Mouse (Mus musculus): ENCODE results near the gene Zscan22. TPM values are rescaled to one million over a fixed set of nuclear protein-coding genes. Genes with fewer than 3 reads are reported as not detected.
"Not testable (repeated sequence)": the region's sequence is repeated elsewhere in the genome, so short reads cannot be mapped to it uniquely, and the experiment has no call there.

The Zscan22 gene
- total RNA-seq (2021), result 10 to 100 TPM; 11.2 to 12.3 TPM

- peak; percentile 93 to 96 for DNase-seq (ENCODE audit: extremely low spot score in 1 of 2, low spot score in 2 of 2)
- intact Hi-C loops (cut with DNase I), result no loop called here
These were observed at the start of gene Zscan22 for GRCm38 (mm10) chr7:12897655-12898410. Gene Zscan22 (plus strand): TSS chr7:12897815.

- intact Hi-C loops (cut with DNase I), result no loop called here
These were observed 23.3 kb upstream of the Zscan22 start for GRCm38 (mm10) chr7:12874301-12874700.

DNA sequence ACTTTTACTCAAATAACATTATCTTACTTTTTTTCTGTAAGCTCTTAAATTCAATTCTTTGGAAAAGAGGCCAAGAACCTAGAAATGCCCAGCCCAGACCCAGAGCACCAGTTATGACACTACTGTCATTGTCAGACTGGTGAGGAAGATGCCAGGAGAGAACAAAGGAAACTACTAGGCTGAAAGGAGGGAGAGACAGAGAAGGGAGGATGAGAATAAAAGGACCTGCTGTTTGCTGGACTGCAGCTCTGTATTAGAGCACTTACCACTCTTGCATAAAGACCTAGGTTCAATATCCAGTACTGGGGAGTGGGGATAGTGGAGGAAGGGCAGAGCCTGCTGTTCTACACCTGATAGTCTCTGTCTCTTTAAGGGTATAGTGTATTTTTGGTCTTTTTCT is 17.6 kb upstream of the Zscan22 start:
- no peak for DNase-seq (ENCODE audit: extremely low spot score in 1 of 2, low spot score in 2 of 2)
- intact Hi-C loops (cut with DNase I), result no loop called here

More at GRCm38 (mm10) chr7:12874301-12874700, 23.3 kb upstream of the Zscan22 start:
- no peak for DNase-seq (ENCODE audit: extremely low spot score in 1 of 2, low spot score in 2 of 2)

- DNase-seq (ENCODE audit: extremely low spot score in 1 of 2, low spot score in 2 of 2); intact Hi-C loops (cut with DNase I): not testable (repeated sequence)
These were observed 17.1 kb upstream of the Zscan22 start for GRCm38 (mm10) chr7:12880497-12880896.

DNA sequence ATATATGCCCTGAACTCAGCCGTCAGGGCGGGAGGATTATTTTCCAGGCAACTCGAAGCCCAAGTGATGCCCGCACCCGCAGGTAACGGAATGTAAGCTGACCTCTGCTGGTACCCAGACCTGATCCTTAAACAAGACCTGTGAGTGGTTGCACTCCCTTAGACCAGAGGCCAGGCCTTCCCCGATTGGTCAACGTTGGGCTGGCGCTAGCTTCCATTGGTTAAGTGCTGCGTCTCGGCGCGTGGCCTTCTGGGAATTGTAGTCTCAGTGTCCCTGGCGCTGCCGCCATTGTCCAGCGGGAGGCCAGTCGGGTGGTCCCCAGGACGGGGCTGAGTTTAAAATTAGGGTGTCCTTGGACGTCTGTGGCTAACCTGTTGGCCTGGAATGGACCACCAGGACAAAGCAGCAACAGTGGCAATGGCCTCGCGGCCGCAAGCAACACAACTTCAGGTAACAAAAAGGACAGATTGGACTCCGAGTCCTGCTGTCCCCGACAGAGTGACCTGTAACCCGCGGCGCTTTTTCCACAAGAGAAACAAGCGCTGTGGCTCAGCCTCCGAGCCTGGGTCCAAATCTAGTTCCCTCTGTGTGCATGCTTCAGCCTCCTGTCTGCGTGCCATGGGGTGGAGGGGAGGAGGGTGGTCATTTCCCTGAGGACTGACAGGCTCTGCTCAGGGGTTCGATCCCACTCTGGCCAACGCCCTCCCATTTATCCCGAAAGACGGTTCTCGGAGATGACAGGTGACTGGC is 16.5 kb upstream of the Zscan22 start, which contains the start of gene Zfp128:
Gene Zfp128, plus strand, starts transcription at position 267 of the 750 bp plus-strand sequence.
- peak; percentile 96 to 97 for DNase-seq (ENCODE audit: extremely low spot score in 1 of 2, low spot score in 2 of 2)
- intact Hi-C loops (cut with DNase I), result no loop called here

- no peak for DNase-seq (ENCODE audit: extremely low spot score in 1 of 2, low spot score in 2 of 2)
- intact Hi-C loops (cut with DNase I), result no loop called here
These were observed 10.9 kb upstream of the Zscan22 start for GRCm38 (mm10) chr7:12886563-12887266.

DNA sequence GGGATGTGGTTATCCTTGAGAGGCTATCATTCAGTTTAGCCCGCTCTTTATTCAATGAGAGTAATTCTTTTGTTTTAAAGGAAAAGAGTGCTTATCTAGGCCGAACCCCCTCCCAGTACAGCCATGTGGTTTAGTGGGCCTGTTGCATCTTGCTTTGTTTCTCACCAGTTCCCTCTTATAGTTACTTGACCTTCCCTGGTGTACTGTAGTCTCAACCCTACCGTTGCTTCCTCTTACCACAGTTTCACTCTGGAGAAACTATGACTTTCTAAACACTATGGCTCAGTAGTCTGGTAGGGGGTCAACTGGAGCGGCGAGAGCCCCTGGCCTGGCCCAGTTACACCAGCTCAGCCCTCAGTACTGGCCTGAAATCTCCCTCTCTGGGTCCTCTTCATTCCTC is 10.0 kb upstream of the Zscan22 start:
- intact Hi-C loops (cut with DNase I), result no loop called here
- no peak for DNase-seq (ENCODE audit: extremely low spot score in 1 of 2, low spot score in 2 of 2)

- intact Hi-C loops (cut with DNase I), result no loop called here
These were observed 6.7 kb upstream of the Zscan22 start for GRCm38 (mm10) chr7:12890928-12891327.

DNA sequence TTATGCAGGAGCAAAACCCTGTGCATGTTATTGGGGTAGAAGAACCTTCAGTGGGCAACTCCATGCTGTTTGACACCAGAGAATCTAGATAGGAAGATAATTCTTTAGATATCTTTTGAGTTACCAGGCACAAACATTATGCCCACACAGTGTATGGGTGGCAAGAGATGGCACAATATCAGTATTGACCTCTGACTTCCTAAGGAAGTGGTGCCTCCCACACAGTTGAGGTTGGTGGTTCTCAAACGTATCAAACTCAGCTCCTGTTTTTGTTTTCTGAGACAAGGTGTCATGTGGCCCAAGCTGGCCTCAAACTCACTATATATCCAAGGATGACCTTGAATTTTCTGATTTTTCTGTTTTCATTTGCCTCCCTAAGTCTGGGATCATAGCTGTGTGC is 6.3 kb upstream of the Zscan22 start:
- no peak for DNase-seq (ENCODE audit: extremely low spot score in 1 of 2, low spot score in 2 of 2)
- intact Hi-C loops (cut with DNase I), result no loop called here

More at GRCm38 (mm10) chr7:12890928-12891327, 6.7 kb upstream of the Zscan22 start:
- no peak for DNase-seq (ENCODE audit: extremely low spot score in 1 of 2, low spot score in 2 of 2)

DNA sequence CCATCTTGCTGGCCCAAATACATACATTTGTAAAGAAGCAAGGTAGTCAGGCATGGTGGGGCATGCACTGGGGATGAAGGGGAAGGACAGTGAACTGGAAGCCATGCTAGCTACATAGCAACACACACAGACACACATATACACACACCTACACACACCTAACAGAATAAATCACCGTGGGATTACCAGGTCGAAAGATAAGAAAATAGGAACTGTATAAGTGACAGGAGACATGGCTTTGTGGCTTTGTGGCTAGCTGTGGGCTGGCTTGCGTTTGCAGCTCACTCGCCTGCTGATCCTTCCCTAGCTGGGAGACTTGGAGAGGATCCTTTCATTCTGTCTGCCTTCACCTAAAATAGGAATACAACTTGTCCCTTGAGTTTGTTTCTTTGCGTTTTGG is 3.9 kb downstream of the Zscan22 start:
- no peak for DNase-seq (ENCODE audit: extremely low spot score in 1 of 2, low spot score in 2 of 2)
- intact Hi-C loops (cut with DNase I), result no loop called here

- no peak for DNase-seq (ENCODE audit: extremely low spot score in 1 of 2, low spot score in 2 of 2)
- intact Hi-C loops (cut with DNase I), result no loop called here
These were observed 6.0 kb downstream of the Zscan22 start for GRCm38 (mm10) chr7:12903623-12904022.

DNA sequence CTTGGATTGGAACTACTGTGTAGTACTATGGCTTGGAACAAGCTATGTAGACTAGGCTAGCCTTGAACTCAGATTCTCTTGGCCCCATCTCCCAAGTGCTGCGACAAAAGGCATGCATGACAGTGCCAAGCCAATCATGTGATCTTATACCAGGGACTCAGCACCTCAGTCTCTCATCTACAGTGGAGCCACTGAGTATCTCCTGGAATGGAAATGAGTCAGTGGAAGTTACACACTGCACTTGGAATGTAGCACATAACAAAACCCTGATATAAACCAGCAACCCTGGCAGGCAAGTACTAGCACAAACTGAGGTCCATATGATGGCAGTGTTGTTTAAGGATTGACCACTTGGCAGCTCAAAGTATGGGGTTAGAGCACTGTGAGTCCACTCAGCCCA is 7.5 kb downstream of the Zscan22 start:
- intact Hi-C loops (cut with DNase I), result no loop called here
- DNase-seq (ENCODE audit: extremely low spot score in 1 of 2, low spot score in 2 of 2), result no peak

- intact Hi-C loops (cut with DNase I), result no loop called here
- peak; percentile 55 to 79 for DNase-seq (ENCODE audit: extremely low spot score in 1 of 2, low spot score in 2 of 2)
These were observed 11.9 kb downstream of the Zscan22 start for GRCm38 (mm10) chr7:12909498-12909962.

DNA sequence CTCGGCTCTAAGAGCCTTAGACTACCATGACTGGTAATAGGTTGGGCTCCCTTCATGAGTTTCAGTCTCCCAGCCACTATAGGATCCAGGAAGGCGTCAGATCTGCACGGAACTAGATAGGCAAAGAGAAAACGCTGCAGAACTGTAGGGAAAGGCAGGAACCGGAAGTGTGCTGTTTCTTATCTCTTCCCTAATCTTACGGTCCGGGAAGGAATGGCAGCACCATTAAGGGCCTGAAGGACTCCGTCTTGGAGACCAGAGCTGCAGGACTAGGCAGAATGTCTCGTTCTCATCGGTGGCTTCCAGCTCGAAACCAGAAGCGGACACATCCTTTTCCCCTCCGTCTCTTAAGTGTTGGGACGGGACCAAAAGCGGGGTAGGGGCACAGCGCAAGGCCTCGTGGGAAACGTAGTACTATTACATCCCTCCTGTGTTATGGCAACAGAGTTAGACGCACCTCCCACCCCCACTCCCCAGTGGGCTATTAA is 12.6 kb downstream of the Zscan22 start:
- intact Hi-C loops (cut with DNase I), result loop anchor here (5.0 to 10.0 kb wide), 2 partner anchors 55 to 97 kb away; partner anchors contain the start of gene Zfp324
- peak; percentile 54 to 68 for DNase-seq (ENCODE audit: extremely low spot score in 1 of 2, low spot score in 2 of 2)

DNA sequence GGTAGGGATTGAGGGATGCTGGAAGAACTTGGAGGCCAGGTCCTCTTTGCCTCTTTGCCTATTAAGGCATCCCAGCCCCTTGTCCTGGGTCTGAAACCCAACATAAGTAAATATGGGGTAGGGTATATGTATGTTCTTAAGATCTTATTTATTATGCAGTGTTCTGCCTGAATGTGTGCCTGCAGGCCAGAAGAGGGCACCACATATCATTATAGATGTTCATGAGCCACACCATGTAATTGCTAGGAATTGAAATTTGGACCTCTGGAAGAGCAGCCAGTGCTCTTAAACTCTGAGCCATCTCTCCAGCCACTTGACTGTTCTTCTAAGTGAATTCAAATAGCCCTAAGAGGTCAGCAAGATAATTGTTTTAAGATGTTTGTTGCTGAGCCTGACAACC is 15.9 kb downstream of the Zscan22 start:
- intact Hi-C loops (cut with DNase I), result loop anchor here (5.0 to 10.0 kb wide), 2 partner anchors 51 to 94 kb away; partner anchors contain the start of gene Zfp324
- no peak for DNase-seq (ENCODE audit: extremely low spot score in 1 of 2, low spot score in 2 of 2)

DNA sequence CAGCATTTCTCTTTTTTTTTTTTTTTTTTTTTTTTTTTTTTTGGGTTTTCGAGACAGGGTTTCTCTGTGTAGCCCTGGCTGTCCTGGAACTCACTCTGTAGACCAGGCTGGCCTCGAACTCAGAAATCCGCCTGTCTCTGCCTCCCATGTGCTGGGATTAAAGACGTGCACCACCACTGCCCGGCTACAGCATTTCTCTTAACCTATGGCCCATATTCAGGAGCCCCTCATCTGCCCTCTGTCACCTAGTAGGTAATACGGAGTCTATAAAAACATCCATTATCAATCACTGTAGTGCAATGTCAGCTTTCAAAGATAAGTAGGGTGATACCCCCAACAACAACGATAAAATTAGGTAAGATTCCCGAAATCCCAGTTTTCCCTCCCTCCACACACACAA is 22.9 kb downstream of the Zscan22 start:
- intact Hi-C loops (cut with DNase I); DNase-seq (ENCODE audit: extremely low spot score in 1 of 2, low spot score in 2 of 2): not testable (repeated sequence)

GRCm38 (mm10) chr7:12921318-12921704 is 23.7 kb downstream of the Zscan22 start:
- intact Hi-C loops (cut with DNase I), result no loop called here
- DNase-seq (ENCODE audit: extremely low spot score in 1 of 2, low spot score in 2 of 2), result no peak

DNA sequence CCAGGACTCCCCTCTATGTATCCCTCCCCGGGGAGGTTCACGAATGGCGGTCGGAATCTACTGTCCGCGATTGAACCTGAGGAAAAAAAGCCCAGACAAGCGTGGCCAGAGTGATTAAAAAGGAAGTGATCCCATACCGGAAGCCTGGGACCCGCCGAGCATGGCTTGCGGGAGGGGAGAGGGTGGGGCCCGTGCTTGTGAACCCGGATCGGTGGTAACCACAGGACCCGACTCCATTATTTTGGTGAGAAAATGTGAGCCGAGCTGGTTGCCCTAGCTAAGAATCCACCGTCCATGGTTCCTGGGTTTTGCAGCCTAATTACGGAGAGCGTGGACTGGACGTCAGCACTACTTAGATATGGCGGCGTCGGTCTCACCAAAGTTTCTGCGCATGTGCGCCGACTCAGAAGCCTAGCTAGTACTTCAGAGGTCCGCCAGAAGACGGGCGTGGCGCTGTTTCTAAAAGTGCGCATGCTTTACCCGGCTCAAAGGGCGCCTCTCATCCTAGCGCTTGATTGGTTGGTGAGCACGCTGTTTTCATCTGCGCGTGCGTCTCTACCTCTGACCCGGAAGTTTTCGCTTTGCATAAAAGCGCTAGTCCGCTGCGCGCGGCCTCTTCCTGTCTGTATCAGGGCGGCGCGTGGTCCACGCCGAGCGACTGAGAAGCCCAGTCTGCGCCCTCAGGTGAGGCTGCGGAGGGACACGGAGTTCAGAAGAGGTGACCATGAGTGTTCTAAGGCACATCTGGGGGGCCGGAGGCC is 24.3 kb downstream of the Zscan22 start, which contains the start of gene Rps5:
Gene Rps5, plus strand, starts transcription at position 586 of the 761 bp plus-strand sequence.
- DNase-seq (ENCODE audit: extremely low spot score in 1 of 2, low spot score in 2 of 2), result peak; percentile 99
- intact Hi-C loops (cut with DNase I), result no loop called here

Measured in left cerebral cortex, postnatal 10 days (tissue).